Mouse (Mus musculus) heart, embryonic 12.5 days (tissue): Measurements from ENCODE around the gene Snap25. TPM values are rescaled to one million over a fixed set of nuclear protein-coding genes. Genes with fewer than 3 reads are reported as not detected.
A peak's percentile ranks its signal among the peaks of the same experiment; 100 is the strongest.

Source experiments
- ATAC-seq: fragments of 200-750 bp; cut with Nextera tagmentation; 2 replicates; pipeline ENCODE4 v1.8.0; 2017; ENCODE audit warnings: moderate TSS enrichment, moderate library complexity; ENCODE audit not compliant: insufficient number of reproducible peaks, low FRiP score
- H3K27ac ChIP-seq: fragments of 300-500 bp; sonication (generic); 2 replicates; pipeline ENCODE4 v1.5.1; 2016; ENCODE audit warnings: mild to moderate bottlenecking, moderate library complexity; ENCODE audit not compliant: poor library complexity, severe bottlenecking
- H3K27me3 ChIP-seq: fragments of 300-500 bp; sonication (generic); replicated peaks from 2 replicates; pipeline ENCODE4 v1.6.1; 2016; ENCODE audit warnings: mild to moderate bottlenecking, moderate library complexity
- H3K36me3 ChIP-seq: fragments of 300-500 bp; sonication (generic); 2 replicates; pipeline ENCODE4 v1.6.1; 2016; ENCODE audit warnings: mild to moderate bottlenecking, moderate library complexity
- H3K4me1 ChIP-seq: fragments of 300-500 bp; sonication (generic); replicated peaks from 2 replicates; pipeline ENCODE4 v1.6.1; 2016; ENCODE audit warnings: mild to moderate bottlenecking
- H3K4me2 ChIP-seq: fragments of 300-500 bp; sonication (generic); 2 replicates; pipeline ENCODE4 v1.6.1; 2016; ENCODE audit warnings: mild to moderate bottlenecking, moderate library complexity
- H3K4me3 ChIP-seq: fragments of 300-500 bp; sonication (generic); 2 replicates; pipeline ENCODE4 v1.5.1; 2016; ENCODE audit warnings: mild to moderate bottlenecking
- H3K9ac ChIP-seq: fragments of 300-500 bp; sonication (generic); 2 replicates; pipeline ENCODE4 v1.6.1; 2016; ENCODE audit warnings: mild to moderate bottlenecking, moderate library complexity
- H3K9me3 ChIP-seq: fragments of 300-500 bp; sonication (generic); replicated peaks from 2 replicates; pipeline ENCODE4 v1.6.1; 2016; ENCODE audit warnings: mild to moderate bottlenecking, moderate library complexity
- WGBS: fragments of 180-500 bp; shearing (Covaris S2); methylation state at CpG from one replicate; pipeline ENCODE4 v1.1.7; 2016; 5-methylcytosine and 5-hydroxymethylcytosine counted together
- polyA plus RNA-seq: library from polyadenylated mRNA; unstranded; fragments of >200 nt; fragmentation: Nextera tagmentation; extraction: Ambion mirVana; gene quantifications from 2 replicates; pipeline ENCODE4 v1.2.1, GENCODE M21; 2016

The Snap25 gene
- polyA plus RNA-seq, 1 experiment from 2014 or later, result 1.0 TPM

DNA sequence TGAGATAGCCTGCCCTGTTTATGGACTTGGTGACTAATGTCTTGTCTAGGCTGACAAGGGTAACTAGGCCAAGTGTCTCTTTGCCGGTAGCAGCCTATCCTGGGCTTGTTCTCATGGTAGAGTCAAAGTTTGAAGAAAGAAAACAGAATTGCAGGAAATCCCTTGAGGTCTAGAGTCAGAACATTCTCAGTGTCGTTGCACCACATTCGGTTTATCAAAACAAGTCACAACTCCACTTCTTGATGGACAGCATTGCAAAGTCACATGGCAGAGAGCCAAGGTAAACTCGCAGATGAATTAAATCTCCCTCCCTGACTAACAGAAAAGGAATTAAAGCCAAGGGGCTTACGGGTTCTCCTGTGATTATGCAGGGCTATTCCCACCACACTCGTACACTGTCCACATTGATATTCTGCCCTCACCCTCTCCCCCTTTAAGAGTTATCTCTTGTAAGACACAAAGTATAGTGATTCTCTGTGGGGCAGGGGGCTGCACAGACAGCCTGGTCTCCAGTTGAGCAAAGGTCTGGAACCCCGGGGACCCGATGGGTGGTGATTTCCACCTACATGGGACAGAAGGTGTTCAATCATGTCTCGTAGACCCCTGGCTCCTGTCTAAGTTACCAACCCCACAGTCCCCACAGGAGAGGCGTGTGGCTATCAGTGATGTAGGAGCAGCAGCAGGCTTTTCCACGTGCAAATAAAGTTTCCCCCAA lies 30.9 kb upstream of the Snap25 start:
- 52% methylated on average over 11 of the region's 11 CpGs for WGBS
- no peaks in the 10 kb centered on the region for H3K36me3 ChIP-seq
- H3K27ac ChIP-seq, result peak overlapping the region; percentile 17; the same call in 1 of the 2 replicates
- no peak for ATAC-seq
- no peak overlapping the region for H3K4me2 ChIP-seq
- peaks cover 31% of the 10 kb centered on the region for H3K4me1 ChIP-seq
- no peaks in the 10 kb centered on the region for H3K27me3 ChIP-seq
- no peak overlapping the region for H3K4me3 ChIP-seq
- H3K9me3 ChIP-seq, result no peaks in the 10 kb centered on the region
- H3K9ac ChIP-seq, result no peak overlapping the region

DNA sequence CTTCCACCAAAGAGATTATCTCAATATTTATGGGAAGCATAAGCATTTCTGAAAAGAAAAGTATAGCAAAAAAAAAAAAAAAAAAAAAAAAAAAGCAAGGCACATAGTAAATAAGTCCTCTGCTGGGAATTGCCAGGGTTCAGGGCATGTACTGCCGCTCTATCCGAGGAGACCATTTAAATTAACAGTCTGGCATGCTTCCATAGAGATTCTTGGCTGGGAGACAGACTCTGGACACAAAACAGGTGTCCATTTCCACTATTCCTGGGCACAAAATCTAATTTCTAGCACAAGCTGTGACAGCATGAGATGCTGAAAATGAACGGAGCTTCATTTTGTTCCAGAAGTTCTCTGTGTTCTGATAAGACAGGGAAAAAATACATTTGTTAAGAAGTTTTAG lies 27.1 kb upstream of the Snap25 start:
- Histone ChIP-seq H3K27ac (no peak overlapping the region), H3K9ac (no peak overlapping the region), H3K4me2 (no peak overlapping the region), H3K36me3 (no peaks in the 10 kb centered on the region), H3K9me3 (no peaks in the 10 kb centered on the region), H3K27me3 (no peaks in the 10 kb centered on the region), H3K4me1 (peaks cover 17% of the 10 kb centered on the region), H3K4me3 (no peak overlapping the region)
- WGBS, result 12% methylated on average over 3 of the region's 3 CpGs
- no peak for ATAC-seq

DNA sequence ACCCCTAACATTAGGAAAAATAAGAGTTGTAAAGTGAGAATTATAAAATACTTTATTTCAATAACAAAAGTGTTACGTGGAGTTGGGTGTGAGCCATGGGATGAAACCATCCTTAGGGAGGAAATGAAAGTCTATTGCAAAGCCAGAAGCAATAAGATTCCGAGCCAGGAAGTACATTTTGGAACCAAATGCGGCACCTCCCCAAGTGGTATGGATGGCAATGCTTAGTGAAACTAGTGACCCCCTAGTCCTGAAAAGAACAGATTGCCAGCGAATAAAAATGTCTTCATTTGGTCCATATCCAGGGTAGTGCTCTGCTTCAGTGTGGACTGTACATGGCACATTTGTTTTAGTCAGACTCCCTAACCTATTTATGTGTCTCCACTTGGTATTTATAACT lies 25.9 kb upstream of the Snap25 start:
- H3K27me3 ChIP-seq, result no peaks in the 10 kb centered on the region
- no peak overlapping the region for H3K4me2 ChIP-seq
- H3K36me3 ChIP-seq, result no peaks in the 10 kb centered on the region
- H3K27ac ChIP-seq, result no peak overlapping the region
- no peak overlapping the region for H3K9ac ChIP-seq
- H3K4me3 ChIP-seq, result no peak overlapping the region
- 82% methylated on average over 4 of the region's 4 CpGs for WGBS
- no peak for ATAC-seq
- H3K9me3 ChIP-seq, result no peaks in the 10 kb centered on the region
- H3K4me1 ChIP-seq, result peaks cover 24% of the 10 kb centered on the region

DNA sequence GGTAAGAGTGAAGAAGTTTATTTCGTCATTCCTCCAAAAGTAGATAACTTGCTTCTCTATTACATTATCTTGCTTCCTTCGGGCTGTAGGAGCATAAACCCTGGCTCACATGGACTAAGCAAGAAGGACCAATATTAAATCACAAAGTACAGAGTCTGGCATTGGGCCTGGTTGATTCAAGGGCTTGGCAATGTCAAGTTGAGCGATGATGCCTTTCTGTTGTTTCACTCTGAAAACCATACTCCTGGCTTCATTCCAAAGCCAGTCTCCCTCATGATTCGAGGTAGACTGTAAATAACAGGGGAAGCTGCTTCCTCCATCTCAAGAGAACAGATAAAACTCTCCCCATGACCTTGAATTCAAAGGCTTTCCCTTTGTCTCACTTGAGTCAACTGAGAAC lies 23.8 kb upstream of the Snap25 start:
- no peak for ATAC-seq
- Histone ChIP-seq H3K4me3 (no peak overlapping the region), H3K9ac (no peak overlapping the region), H3K36me3 (no peaks in the 10 kb centered on the region), H3K9me3 (no peaks in the 10 kb centered on the region), H3K27ac (no peak overlapping the region), H3K27me3 (no peaks in the 10 kb centered on the region), H3K4me1 (peaks cover 17% of the 10 kb centered on the region), H3K4me2 (no peak overlapping the region)
- WGBS, result 40% methylated on average over 4 of the region's 4 CpGs

DNA sequence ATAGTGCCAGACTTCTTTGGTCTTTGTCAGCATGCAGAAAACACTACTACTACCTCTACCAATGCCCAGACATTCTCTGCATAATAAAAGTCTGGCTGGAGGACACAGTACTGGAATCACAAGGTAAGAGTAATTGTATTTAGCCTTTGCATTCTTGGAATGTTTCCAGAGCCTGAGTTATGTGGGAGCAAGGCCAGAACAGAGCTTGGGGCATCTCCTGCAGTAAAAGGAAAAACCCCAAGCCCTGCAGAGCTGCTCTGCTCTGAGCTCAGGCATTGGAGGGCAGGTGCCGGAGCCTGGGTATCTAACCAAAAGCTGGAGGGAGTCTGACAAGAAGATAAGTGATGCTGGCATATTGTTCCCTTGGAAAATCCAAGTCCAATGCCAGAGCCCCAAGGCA lies 21.6 kb upstream of the Snap25 start:
- no peak overlapping the region for H3K4me3 ChIP-seq
- peaks cover 16% of the 10 kb centered on the region for H3K4me1 ChIP-seq
- WGBS, result 50% methylated on average over 1 of the region's 1 CpGs
- no peak overlapping the region for H3K9ac ChIP-seq
- no peak for ATAC-seq
- H3K27ac ChIP-seq, result no peak overlapping the region
- H3K27me3 ChIP-seq, result no peaks in the 10 kb centered on the region
- no peak overlapping the region for H3K4me2 ChIP-seq
- H3K36me3 ChIP-seq, result no peaks in the 10 kb centered on the region
- H3K9me3 ChIP-seq, result no peaks in the 10 kb centered on the region

DNA sequence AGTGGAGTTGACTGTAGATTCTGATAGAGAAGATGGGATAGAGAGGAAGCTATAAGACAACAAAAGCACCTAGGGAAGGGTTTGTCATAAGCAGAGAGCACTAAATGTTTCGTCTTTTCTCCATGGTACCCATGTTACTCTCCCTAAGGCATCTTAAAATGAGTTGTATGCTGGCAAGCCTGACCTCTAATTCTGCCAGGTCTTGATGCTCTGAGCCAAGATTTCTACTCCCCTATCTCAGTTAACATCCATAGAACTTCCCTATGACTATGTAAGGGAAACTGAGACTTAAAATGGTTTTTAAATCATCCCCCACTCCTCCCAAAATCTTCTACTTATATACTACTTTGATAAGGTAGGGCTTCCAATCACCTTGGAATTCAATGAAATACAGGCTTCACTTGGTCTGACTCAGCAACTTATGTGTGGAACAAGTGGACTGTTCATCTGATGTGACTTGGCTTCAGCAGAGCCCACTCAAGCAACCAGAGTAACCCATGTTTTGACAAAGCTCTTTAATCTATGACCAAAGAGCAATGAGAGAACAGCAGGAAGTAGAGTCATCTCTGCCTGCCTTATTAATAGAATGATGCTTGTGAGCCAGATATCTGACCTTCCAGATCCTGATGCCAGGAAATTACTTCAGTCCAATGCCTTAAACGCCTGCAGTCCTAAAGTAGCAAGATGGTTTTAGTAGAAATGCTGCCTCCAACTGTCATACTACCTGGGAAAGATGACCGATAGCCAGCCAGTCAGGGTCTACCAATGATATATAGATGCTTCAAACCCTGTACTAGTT lies 13.6 kb upstream of the Snap25 start:
- Histone ChIP-seq H3K9ac (no peak overlapping the region), H3K4me2 (no peak overlapping the region), H3K4me1 (no peaks in the 10 kb centered on the region), H3K4me3 (no peak overlapping the region), H3K27ac (no peak overlapping the region), H3K9me3 (no peaks in the 10 kb centered on the region; the same call in 1 of the 2 replicates), H3K27me3 (no peaks in the 10 kb centered on the region), H3K36me3 (no peaks in the 10 kb centered on the region)
- 68% methylated on average over 3 of the region's 3 CpGs for WGBS
- ATAC-seq, result no peak

DNA sequence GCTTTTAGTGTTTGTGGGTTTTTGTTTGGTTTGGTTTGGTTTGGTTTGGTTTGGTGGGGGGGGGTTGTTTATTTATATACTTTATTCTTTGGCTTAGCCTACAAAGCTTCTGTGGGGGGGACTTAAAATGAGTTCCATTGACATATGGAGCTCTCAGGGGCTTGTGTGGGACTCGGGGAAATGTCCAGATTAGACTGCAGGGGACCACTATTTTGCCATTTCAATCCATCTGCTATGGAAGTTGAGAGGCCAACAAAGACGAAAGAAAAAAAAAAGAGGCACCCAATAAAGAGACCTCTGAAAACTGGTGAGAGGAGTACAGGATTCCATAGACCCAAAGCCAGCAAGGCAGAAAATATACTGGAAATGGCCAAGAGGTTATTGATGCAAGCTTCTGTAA lies 9.9 kb upstream of the Snap25 start:
- no peak for ATAC-seq
- H3K9ac ChIP-seq, result no peak overlapping the region

DNA sequence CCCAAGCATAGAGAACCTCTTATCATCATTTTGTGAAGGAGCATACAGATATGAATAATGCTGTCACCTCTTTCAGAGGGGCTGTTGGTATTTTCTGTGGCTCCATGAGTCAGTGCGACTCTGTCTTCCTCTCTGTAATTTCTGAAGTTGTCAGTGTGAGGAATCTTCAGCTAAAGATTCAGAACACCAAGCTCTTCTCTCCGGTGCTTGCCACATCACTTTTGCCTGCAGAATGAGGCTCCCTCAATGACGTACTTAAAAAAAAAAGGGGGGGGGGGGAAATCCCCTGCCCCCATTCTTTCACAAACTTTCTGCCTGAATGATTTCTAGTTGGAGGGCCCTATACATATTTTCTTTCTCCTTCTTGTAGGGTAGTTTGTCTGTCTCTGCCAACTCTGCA lies 2.1 kb upstream of the Snap25 start:
- ATAC-seq, result no peak
- Histone ChIP-seq H3K4me1 (peaks cover 18% of the 10 kb centered on the region), H3K4me2 (no peak overlapping the region), H3K27ac (no peak overlapping the region), H3K9ac (no peak overlapping the region), H3K9me3 (no peaks in the 10 kb centered on the region), H3K4me3 (no peak overlapping the region), H3K36me3 (no peaks in the 10 kb centered on the region), H3K27me3 (no peaks in the 10 kb centered on the region)
- 40% methylated on average over 3 of the region's 3 CpGs for WGBS

More for the DNA sequence above, 9.9 kb upstream of the Snap25 start:
- H3K9me3 ChIP-seq, result no peaks in the 10 kb centered on the region; the same call in 1 of the 2 replicates
- WGBS, result 71% methylated on average over 2 of the region's 2 CpGs
- H3K27me3 ChIP-seq, result no peaks in the 10 kb centered on the region
- no peaks in the 10 kb centered on the region for H3K4me1 ChIP-seq
- no peak overlapping the region for H3K4me2 ChIP-seq
- no peaks in the 10 kb centered on the region for H3K36me3 ChIP-seq
- no peak overlapping the region for H3K4me3 ChIP-seq
- no peak overlapping the region for H3K27ac ChIP-seq

DNA sequence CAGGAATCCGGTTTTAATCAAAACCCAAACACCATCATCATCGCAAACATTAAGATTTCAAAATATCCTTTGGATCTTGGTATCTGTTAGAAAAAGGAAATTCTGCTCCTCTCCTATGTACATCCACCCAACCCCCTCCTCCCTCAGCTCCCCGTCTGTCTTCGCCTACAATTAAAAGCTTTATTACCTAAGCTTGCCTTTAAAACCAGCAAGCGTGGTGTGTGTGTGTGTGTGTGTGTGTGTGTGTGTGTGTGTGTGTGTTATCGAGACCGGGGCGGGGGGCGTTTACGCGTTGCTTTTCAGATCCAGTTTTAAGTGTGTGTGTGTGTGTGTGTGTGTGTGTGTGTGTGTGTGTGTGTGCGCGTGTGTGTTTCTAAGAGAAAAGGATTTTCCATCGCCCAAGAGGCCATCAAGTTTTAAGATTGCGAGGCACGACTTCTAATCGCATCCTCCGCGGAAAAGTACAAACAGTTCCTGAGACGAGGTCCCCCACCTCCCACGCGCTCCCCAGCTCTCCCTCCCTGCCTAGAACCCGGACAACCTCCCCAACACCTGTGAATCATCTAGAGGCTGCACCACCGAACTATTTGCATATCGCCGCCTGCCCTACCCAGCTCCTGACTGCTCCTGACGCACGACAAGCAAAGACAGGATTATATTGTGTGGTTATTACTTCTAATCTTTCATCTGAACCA lies 1.4 kb upstream of the Snap25 start:
- Histone ChIP-seq H3K4me3 (peak overlapping the region; percentile 43), H3K9me3 (no peaks in the 10 kb centered on the region), H3K27ac (no peak overlapping the region), H3K36me3 (no peaks in the 10 kb centered on the region), H3K4me1 (peaks cover 18% of the 10 kb centered on the region), H3K27me3 (no peaks in the 10 kb centered on the region), H3K9ac (peak overlapping the region; percentile 61), H3K4me2 (peak overlapping the region; percentile 94)
- 5% methylated on average over 26 of the region's 28 CpGs for WGBS
- no peak for ATAC-seq

DNA sequence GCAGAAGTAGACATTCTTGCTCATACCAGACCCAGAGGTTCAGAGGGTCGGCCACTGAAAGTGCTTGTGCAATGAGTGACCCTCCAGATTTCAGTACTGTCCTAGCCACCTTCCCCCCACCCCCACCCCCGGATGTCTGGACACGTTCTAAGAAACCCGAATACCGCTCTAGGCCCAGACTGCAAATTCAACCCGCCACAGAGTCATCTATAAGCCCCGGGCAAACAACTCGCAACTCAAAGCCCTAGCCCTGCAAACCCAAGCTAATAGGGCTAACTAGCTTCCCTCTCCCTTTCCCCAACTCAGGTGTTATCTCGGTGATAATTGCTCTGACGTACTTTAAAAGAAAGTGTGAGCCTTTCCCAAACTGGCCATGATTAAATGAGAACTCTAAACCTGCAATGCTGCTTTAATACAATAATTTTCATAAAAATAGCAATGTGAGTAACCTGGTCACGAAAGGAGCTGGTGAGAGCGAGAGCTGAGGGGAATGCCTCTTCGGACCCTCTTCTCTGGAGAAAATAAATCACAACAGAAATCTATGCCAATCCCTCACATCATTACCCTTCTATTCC lies 725 bp upstream of the Snap25 start:
- no peaks in the 10 kb centered on the region for H3K36me3 ChIP-seq
- WGBS, result 1% methylated on average over 13 of the region's 13 CpGs
- peak overlapping the region; percentile 43 for H3K4me3 ChIP-seq
- H3K27ac ChIP-seq, result no peak overlapping the region
- peaks cover 18% of the 10 kb centered on the region for H3K4me1 ChIP-seq
- peak overlapping the region; percentile 94 for H3K4me2 ChIP-seq
- ATAC-seq, result no peak
- no peaks in the 10 kb centered on the region for H3K9me3 ChIP-seq
- H3K27me3 ChIP-seq, result no peaks in the 10 kb centered on the region
- peak overlapping the region; percentile 61 for H3K9ac ChIP-seq

DNA sequence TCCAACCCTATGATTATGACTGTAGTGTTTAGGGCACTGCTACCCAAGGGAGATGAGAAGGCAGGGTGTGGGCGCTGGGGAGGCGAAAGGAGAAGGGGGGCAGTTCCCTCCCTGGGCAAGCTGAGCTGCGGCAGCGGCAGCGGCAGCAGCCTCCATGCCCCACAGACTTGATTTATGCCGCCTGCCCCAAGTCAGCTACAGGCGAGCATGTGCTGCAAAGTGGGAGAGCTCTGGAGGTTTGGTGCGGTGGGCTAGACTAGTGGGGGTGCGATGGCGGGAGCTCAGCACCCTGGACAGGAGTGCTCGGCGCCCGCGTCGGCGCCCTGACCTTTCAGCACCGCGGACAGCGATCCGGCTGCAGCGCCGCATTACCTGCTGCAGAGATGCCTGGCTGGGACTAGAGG lies 757 bp downstream of the Snap25 start:
- WGBS, result under 1% methylated on average over 22 of the region's 22 CpGs
- Histone ChIP-seq H3K9me3 (no peaks in the 10 kb centered on the region), H3K4me2 (peak overlapping the region; percentile 94), H3K4me1 (peaks cover 18% of the 10 kb centered on the region), H3K27ac (no peak overlapping the region), H3K27me3 (no peaks in the 10 kb centered on the region), H3K4me3 (peak overlapping the region; percentile 43), H3K36me3 (no peaks in the 10 kb centered on the region), H3K9ac (no peak overlapping the region)
- ATAC-seq, result peak; percentile 78
